Mouse (Mus musculus) forebrain, embryonic 12.5 days (tissue): ENCODE measurements around the gene Bcl2l15. TPM values are rescaled to one million over a fixed set of nuclear protein-coding genes. Genes with fewer than 3 reads are reported as not detected.
"Not testable (repeated sequence)": the region's sequence is repeated elsewhere in the genome, so short reads cannot be mapped to it uniquely, and the experiment has no call there.

Experiments
- ATAC-seq: fragments of 200-750 bp; cut with Nextera tagmentation; 2 replicates; pipeline ENCODE4 v1.8.0; 2017; ENCODE audit warnings: moderate TSS enrichment; ENCODE audit not compliant: low FRiP score
- H3K27ac ChIP-seq: fragments of 300-500 bp; sonication (generic); 2 replicates; pipeline ENCODE4 v1.5.1; 2016; ENCODE audit warnings: mild to moderate bottlenecking
- H3K27me3 ChIP-seq: fragments of 300-500 bp; sonication (generic); 2 replicates; pipeline ENCODE4 v1.6.1; 2016; ENCODE audit warnings: mild to moderate bottlenecking
- H3K36me3 ChIP-seq: fragments of 300-500 bp; sonication (generic); replicated peaks from 2 replicates; pipeline ENCODE4 v1.6.1; 2016; ENCODE audit warnings: mild to moderate bottlenecking
- H3K4me1 ChIP-seq: fragments of 300-500 bp; sonication (generic); 2 replicates; pipeline ENCODE4 v1.6.1; 2016
- H3K4me2 ChIP-seq: fragments of 300-500 bp; sonication (generic); 2 replicates; pipeline ENCODE4 v1.6.1; 2016; ENCODE audit warnings: mild to moderate bottlenecking, moderate library complexity
- H3K4me3 ChIP-seq: fragments of 300-500 bp; sonication (generic); replicated peaks from 2 replicates; pipeline ENCODE4 v1.5.1; 2016; ENCODE audit warnings: mild to moderate bottlenecking
- H3K9ac ChIP-seq: fragments of 300-500 bp; sonication (generic); 2 replicates; pipeline ENCODE4 v1.6.1; 2016; ENCODE audit warnings: mild to moderate bottlenecking
- H3K9me3 ChIP-seq: fragments of 300-500 bp; sonication (generic); 2 replicates; pipeline ENCODE4 v1.6.1; 2016
- WGBS: fragments of 180-500 bp; shearing (Covaris S2); methylation state at CpG from one replicate; pipeline ENCODE4 v1.1.7; 2016; 5-methylcytosine and 5-hydroxymethylcytosine counted together
- polyA plus RNA-seq: library from polyadenylated mRNA; unstranded; fragments of >200 nt; fragmentation: Nextera tagmentation; extraction: Ambion mirVana; gene quantifications from 2 replicates; pipeline ENCODE4 v1.2.1, GENCODE M21; 2016

Gene Bcl2l15
- 0.28 and 0.42 TPM in 2 replicates for polyA plus RNA-seq

DNA sequence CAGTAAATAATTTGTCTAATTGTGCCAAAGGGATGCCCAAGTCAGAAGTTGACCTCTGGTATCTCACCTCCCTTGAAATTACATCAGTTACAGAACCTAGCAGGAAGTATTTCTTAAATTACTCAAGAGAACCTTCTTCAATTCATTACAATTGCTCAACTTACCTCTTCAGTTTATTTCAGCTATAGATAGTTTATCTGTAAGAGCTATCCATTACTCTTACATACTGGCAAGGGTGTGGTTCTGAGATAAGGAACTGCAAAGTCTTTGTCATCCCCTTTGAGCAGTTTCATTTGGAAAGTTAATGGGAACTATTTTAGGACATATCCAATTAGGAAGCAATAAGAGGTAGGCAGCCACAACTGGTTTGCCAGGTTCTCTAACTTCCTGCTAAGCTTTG is at the start of gene Bcl2l15:
Gene Bcl2l15 (plus strand): TSS at position 176 of the 400 bp plus-strand sequence.
- no peak within 1 kb of the TSS for H3K4me2 ChIP-seq
- no peak for ATAC-seq
- no peaks in the 10 kb centered on the region for H3K4me1 ChIP-seq
- no peak within 1 kb of the TSS for H3K4me3 ChIP-seq
- no peaks in the 10 kb centered on the region for H3K36me3 ChIP-seq
- no peak within 1 kb of the TSS for H3K27ac ChIP-seq
- H3K9ac ChIP-seq: no peak within 1 kb of the TSS
- no peaks in the 10 kb centered on the region for H3K9me3 ChIP-seq
- H3K27me3 ChIP-seq: no peaks in the 10 kb centered on the region

- WGBS: 88% methylated on average over 4 of the region's 4 CpGs
- 0 out of 2 replicates have a peak, but pooled peaks cover 9% of the 10 kb centered on the region for H3K4me1 ChIP-seq
Measured at GRCm38 (mm10) chr3:103782844-103783609, 49.4 kb upstream of the Bcl2l15 start.

DNA sequence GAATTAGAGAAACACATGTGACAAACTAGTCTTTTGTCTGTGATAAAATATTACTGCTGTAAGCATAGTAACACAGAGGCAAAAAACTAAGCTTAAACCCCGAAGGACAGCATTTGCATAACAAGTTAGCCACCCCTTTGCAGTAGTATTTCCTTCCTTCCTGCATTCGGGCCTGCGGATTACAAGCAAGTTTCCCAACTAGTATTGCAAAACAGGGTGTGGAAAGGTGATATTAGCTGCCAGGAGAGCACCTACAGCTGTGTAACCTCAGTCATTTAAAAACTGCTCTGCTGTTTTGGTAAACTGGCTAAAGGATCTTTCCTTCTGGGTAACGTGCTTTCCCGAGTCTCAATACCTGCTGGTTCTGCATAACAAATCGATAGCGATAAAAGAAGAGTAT is 45.2 kb upstream of the Bcl2l15 start:
- Histone ChIP-seq H3K9me3 (no peaks in the 10 kb centered on the region), H3K4me3 (no peak overlapping the region), H3K4me1 (peaks cover 26% of the 10 kb centered on the region), H3K27ac (no peak overlapping the region), H3K36me3 (no peaks in the 10 kb centered on the region), H3K27me3 (no peaks in the 10 kb centered on the region), H3K4me2 (no peak overlapping the region), H3K9ac (no peak overlapping the region)
- WGBS: 67% methylated on average over 7 of the region's 7 CpGs
- ATAC-seq: no peak

More at GRCm38 (mm10) chr3:103782844-103783609, 49.4 kb upstream of the Bcl2l15 start:
- Histone ChIP-seq H3K36me3 (peaks cover 2% of the 10 kb centered on the region), H3K9me3 (no peaks in the 10 kb centered on the region), H3K27me3 (no peaks in the 10 kb centered on the region), H3K4me2 (no peak overlapping the region), H3K4me3 (no peak overlapping the region), H3K9ac (no peak overlapping the region), H3K27ac (no peak overlapping the region)
- no peak for ATAC-seq

DNA sequence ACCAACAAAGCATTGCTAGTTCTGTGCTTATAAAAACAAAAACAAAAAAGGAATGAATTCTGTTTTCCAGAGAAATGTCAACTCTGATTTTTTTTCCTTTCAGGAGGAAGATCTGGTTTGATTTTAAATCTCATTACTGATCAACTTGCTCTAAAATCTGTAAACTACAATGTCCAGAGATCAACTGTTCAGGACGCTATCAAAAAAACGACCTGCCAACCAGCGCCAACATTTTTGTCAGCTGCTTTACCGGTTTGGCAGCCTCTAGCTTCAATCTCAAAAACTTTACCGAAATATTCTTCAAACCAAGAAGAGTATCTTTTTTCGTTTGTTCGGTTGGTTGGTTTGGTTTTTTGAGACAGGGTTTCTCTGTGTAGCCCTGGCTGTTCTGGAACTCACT is 43.3 kb upstream of the Bcl2l15 start:
- 84% methylated on average over 7 of the region's 7 CpGs for WGBS
- no peak overlapping the region for H3K4me3 ChIP-seq

GRCm38 (mm10) chr3:103789891-103790345 is 42.5 kb upstream of the Bcl2l15 start:
- WGBS: 4% methylated on average over 14 of the region's 14 CpGs
- Histone ChIP-seq H3K9me3 (no peaks in the 10 kb centered on the region), H3K4me1 (peaks cover 21% of the 10 kb centered on the region), H3K4me3 (peak overlapping the region; percentile 97), H3K9ac (peak overlapping the region; percentile 96), H3K4me2 (peak overlapping the region; percentile 91), H3K36me3 (no peaks in the 10 kb centered on the region), H3K27me3 (peaks cover 3% of the 10 kb centered on the region; the same call in 1 of the 2 replicates), H3K27ac (peak overlapping the region; percentile 90; the same call in 1 of the 2 replicates)
- ATAC-seq: no peak

More for the DNA sequence above, 43.3 kb upstream of the Bcl2l15 start:
- H3K4me2 ChIP-seq: peak overlapping the region; percentile 91; the same call in 1 of the 2 replicates
- H3K9me3 ChIP-seq: no peaks in the 10 kb centered on the region
- no peak for ATAC-seq
- peaks cover 21% of the 10 kb centered on the region for H3K4me1 ChIP-seq
- H3K36me3 ChIP-seq: no peaks in the 10 kb centered on the region
- H3K27ac ChIP-seq: no peak overlapping the region
- peaks cover 3% of the 10 kb centered on the region; the same call in 1 of the 2 replicates for H3K27me3 ChIP-seq
- no peak overlapping the region for H3K9ac ChIP-seq

- peaks cover 3% of the 10 kb centered on the region; the same call in 1 of the 2 replicates for H3K27me3 ChIP-seq
- WGBS: under 1% methylated on average over 41 of the region's 61 CpGs
- peaks cover 21% of the 10 kb centered on the region for H3K4me1 ChIP-seq
- no peaks in the 10 kb centered on the region for H3K9me3 ChIP-seq
- peak overlapping the region; percentile 97 for H3K4me3 ChIP-seq
- H3K27ac ChIP-seq: peak overlapping the region; percentile 90
- ATAC-seq: peak; percentile 79
- H3K9ac ChIP-seq: peak overlapping the region; percentile 96
- H3K4me2 ChIP-seq: peak overlapping the region; percentile 91
- H3K36me3 ChIP-seq: no peaks in the 10 kb centered on the region
Measured at GRCm38 (mm10) chr3:103790346-103791145, 41.9 kb upstream of the Bcl2l15 start.

- no peaks in the 10 kb centered on the region for H3K9me3 ChIP-seq
- H3K4me1 ChIP-seq: peaks cover 21% of the 10 kb centered on the region
- peak within 1 kb of the TSS; percentile 96 for H3K9ac ChIP-seq
- ATAC-seq: peak; percentile 97
- peak within 1 kb of the TSS; percentile 97 for H3K4me3 ChIP-seq
- no peaks in the 10 kb centered on the region for H3K36me3 ChIP-seq
- peak within 1 kb of the TSS; percentile 91 for H3K4me2 ChIP-seq
- peaks cover 3% of the 10 kb centered on the region; the same call in 1 of the 2 replicates for H3K27me3 ChIP-seq
- 10% methylated on average over 49 of the region's 49 CpGs for WGBS
- H3K27ac ChIP-seq: peak within 1 kb of the TSS; percentile 90
Measured at GRCm38 (mm10) chr3:103791230-103792110, 40.9 kb upstream of the Bcl2l15 start, which contains the start of gene Hipk1. Gene Hipk1 (minus strand): TSS chr3:103791563.

DNA sequence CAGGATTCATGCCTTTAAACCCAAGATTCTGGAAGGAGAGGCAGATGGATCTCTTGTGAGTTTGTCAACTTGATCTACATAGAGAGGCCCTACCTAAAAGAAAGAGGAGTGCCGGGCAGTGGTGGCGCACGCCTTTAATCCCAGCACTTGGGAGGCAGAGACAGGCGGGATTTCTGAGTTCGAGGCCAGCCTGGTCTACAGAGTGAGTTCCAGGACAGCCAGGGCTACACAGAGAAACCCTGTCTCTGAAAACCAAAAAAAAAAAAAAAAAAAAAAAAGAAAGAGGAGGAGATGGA is 40.3 kb upstream of the Bcl2l15 start:
- not testable (repeated sequence) for H3K9me3 ChIP-seq, H3K9ac ChIP-seq, H3K27me3 ChIP-seq, H3K36me3 ChIP-seq, H3K27ac ChIP-seq, ATAC-seq
- H3K4me3 ChIP-seq: 0 out of 2 replicates have a peak overlapping the region, but pooled peaks have one; percentile 97
- peak overlapping the region; percentile 91; the same call in 1 of the 2 replicates for H3K4me2 ChIP-seq
- 76% methylated on average over 5 of the region's 5 CpGs for WGBS
- peaks cover 21% of the 10 kb centered on the region for H3K4me1 ChIP-seq

DNA sequence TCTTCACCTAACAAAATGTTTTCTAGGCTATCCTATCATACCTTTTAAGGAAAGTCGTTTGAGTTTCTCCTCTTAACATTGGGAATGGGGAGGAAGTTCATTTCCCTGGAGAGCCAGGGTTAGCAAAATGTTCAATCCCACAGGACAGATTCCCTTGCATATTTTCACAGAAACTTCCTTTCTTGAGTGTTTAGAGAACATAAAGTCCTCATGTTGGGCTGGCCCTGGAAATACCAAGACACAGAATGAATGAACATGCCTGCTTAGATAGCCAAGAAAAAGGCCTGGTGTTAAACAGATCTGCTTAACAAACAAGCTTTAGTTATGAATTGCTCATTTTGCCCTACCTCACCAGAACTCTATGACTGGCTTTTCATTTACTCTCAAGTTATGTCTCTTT is 39.8 kb upstream of the Bcl2l15 start:
- no peak overlapping the region for H3K4me3 ChIP-seq
- H3K4me1 ChIP-seq: peaks cover 21% of the 10 kb centered on the region
- H3K4me2 ChIP-seq: no peak overlapping the region
- no peaks in the 10 kb centered on the region for H3K9me3 ChIP-seq
- ATAC-seq: no peak
- no peak overlapping the region for H3K27ac ChIP-seq
- H3K27me3 ChIP-seq: peaks cover 3% of the 10 kb centered on the region; the same call in 1 of the 2 replicates
- H3K9ac ChIP-seq: no peak overlapping the region
- no peaks in the 10 kb centered on the region for H3K36me3 ChIP-seq
- WGBS: 71% methylated on average over 1 of the region's 1 CpGs

GRCm38 (mm10) chr3:103796389-103796788 is 36.0 kb upstream of the Bcl2l15 start:
- Histone ChIP-seq H3K27me3 (peaks cover 3% of the 10 kb centered on the region; the same call in 1 of the 2 replicates), H3K4me1 (peaks cover 5% of the 10 kb centered on the region), H3K27ac (no peak overlapping the region), H3K9me3 (no peaks in the 10 kb centered on the region), H3K36me3 (no peaks in the 10 kb centered on the region), H3K4me3 (no peak overlapping the region), H3K9ac (no peak overlapping the region), H3K4me2 (no peak overlapping the region)
- 68% methylated on average over 2 of the region's 2 CpGs for WGBS
- no peak for ATAC-seq

GRCm38 (mm10) chr3:103799507-103799906 is 32.9 kb upstream of the Bcl2l15 start:
- no peak overlapping the region for H3K27ac ChIP-seq

More at GRCm38 (mm10) chr3:103799507-103799906, 32.9 kb upstream of the Bcl2l15 start:
- no peak overlapping the region for H3K9ac ChIP-seq
- 82% methylated on average over 2 of the region's 2 CpGs for WGBS
- H3K27me3 ChIP-seq: no peaks in the 10 kb centered on the region
- no peaks in the 10 kb centered on the region for H3K9me3 ChIP-seq
- H3K4me1 ChIP-seq: no peaks in the 10 kb centered on the region
- ATAC-seq: no peak
- H3K36me3 ChIP-seq: peaks cover 24% of the 10 kb centered on the region
- H3K4me3 ChIP-seq: no peak overlapping the region
- H3K4me2 ChIP-seq: no peak overlapping the region
